Mouse (Mus musculus) natural killer cell, adult 2 months (primary cell): ENCODE data around the gene Slc8b1.
A peak's percentile ranks its signal among the peaks of the same experiment; 100 is the strongest.

ENCODE experiments used
- DNase-seq, 2 experiments: peaks; one replicate each; pipeline ENCODE4 v3.0.0; 2022; ENCODE audit warnings: low spot score in 2 of 2

The Slc8b1 gene

GRCm38 (mm10) chr5:120526311-120526710 lies 15.3 kb downstream of the Slc8b1 start:
- no peak for DNase-seq

- DNase-seq, result peak in 1 of 2 experiments; percentile 46
Observed at GRCm38 (mm10) chr5:120527296-120527964, 16.5 kb downstream of the Slc8b1 start.

- DNase-seq, result no peak
Observed at GRCm38 (mm10) chr5:120531631-120532030, 20.7 kb downstream of the Slc8b1 start.

GRCm38 (mm10) chr5:120534071-120534685 lies 23.2 kb downstream of the Slc8b1 start:
- DNase-seq, result no peak

GRCm38 (mm10) chr5:120534686-120535075 lies 23.7 kb downstream of the Slc8b1 start:
- no peak for DNase-seq

GRCm38 (mm10) chr5:120536046-120536445 lies 25.1 kb downstream of the Slc8b1 start:
- no peak for DNase-seq

GRCm38 (mm10) chr5:120536632-120537031 lies 25.7 kb downstream of the Slc8b1 start:
- DNase-seq, result no peak

- DNase-seq, result no peak
Observed at GRCm38 (mm10) chr5:120548236-120548850, 37.4 kb downstream of the Slc8b1 start.

- DNase-seq, result no peak
Observed at GRCm38 (mm10) chr5:120550137-120550536, 39.2 kb downstream of the Slc8b1 start.

GRCm38 (mm10) chr5:120550673-120551072 lies 39.7 kb downstream of the Slc8b1 start:
- no peak for DNase-seq

GRCm38 (mm10) chr5:120555871-120556270 lies 44.9 kb downstream of the Slc8b1 start:
- no peak for DNase-seq

GRCm38 (mm10) chr5:120558041-120558440 lies 47.1 kb downstream of the Slc8b1 start:
- no peak for DNase-seq

GRCm38 (mm10) chr5:120558762-120559161 lies 47.8 kb downstream of the Slc8b1 start:
- DNase-seq, result peak; percentile 25 to 45

- no peak for DNase-seq
Observed at GRCm38 (mm10) chr5:120560129-120560615, 49.2 kb downstream of the Slc8b1 start.

GRCm38 (mm10) chr5:120560616-120561311 lies 49.8 kb downstream of the Slc8b1 start:
- DNase-seq, result no peak

- no peak for DNase-seq
Observed at GRCm38 (mm10) chr5:120562956-120563913, 52.3 kb downstream of the Slc8b1 start.

- DNase-seq, result no peak
Observed at GRCm38 (mm10) chr5:120563914-120564311, 52.9 kb downstream of the Slc8b1 start.

GRCm38 (mm10) chr5:120565171-120565905 lies 54.4 kb downstream of the Slc8b1 start:
- DNase-seq, result no peak

- DNase-seq, result no peak
Observed at GRCm38 (mm10) chr5:120566101-120566500, 55.1 kb downstream of the Slc8b1 start.

GRCm38 (mm10) chr5:120566681-120567252 lies 55.8 kb downstream of the Slc8b1 start:
- no peak for DNase-seq
